Mouse (Mus musculus): ENCODE data around the gene Tbpl2. TPM values are rescaled to one million over a fixed set of nuclear protein-coding genes. Genes with fewer than 3 reads are reported as not detected.

Tbpl2 gene
- total and polyA plus RNA-seq, 3 experiments = not detected

GRCm38 (mm10) chr2:24103619-24104289 lies 7.4 kb upstream of the Tbpl2 start:
- TF ChIP-seq MEF2A (IDR thresholded peaks at IDR 0.05; ENCODE audit: extremely low read depth, insufficient replicate concordance, low read depth, low read length, poor library complexity, severe bottlenecking) (no peak), CHD1 (IDR thresholded peaks at IDR 0.05; ENCODE audit: low read depth, low read length) (no peak), MYC (IDR thresholded peaks at IDR 0.05; ENCODE audit: low read depth, low read length) (no peak), MXI1 (IDR thresholded peaks at IDR 0.05; ENCODE audit: low read depth, low read length) (no peak), ETS1 (IDR thresholded peaks at IDR 0.05; ENCODE audit: low read depth, low read length) (no peak)
- H3K4me3 ChIP-seq (ENCODE audit: control insufficient read depth in 1 of 2, insufficient read depth in 1 of 2, low read depth in 2 of 2, low read length in 2 of 2) = no peak overlapping the region
- H3K36me3 ChIP-seq (ENCODE audit: control insufficient read depth in 1 of 2, insufficient read depth in 2 of 2, low read length in 2 of 2) = no peaks in the 10 kb centered on the region
- DNase-seq (ENCODE audit: low read depth, low spot score) = no peak
- no peak overlapping the region for H3K27ac ChIP-seq (ENCODE audit: control insufficient read depth, low read depth, low read length)
- no peaks in the 10 kb centered on the region for H3K4me1 ChIP-seq (ENCODE audit: control insufficient read depth in 1 of 2, insufficient read depth in 2 of 2, low read length in 2 of 2)
- H3K27me3 ChIP-seq (ENCODE audit: control insufficient read depth in 1 of 2, insufficient read depth in 2 of 2, low read length in 2 of 2) = no peaks in the 10 kb centered on the region; a peak in 1 of 4 replicates
- H3K9me3 ChIP-seq (replicated peaks; ENCODE audit: insufficient read depth, low read length) = no peaks in the 10 kb centered on the region
- H3K79me2 ChIP-seq (ENCODE audit: control insufficient read depth, insufficient read depth, low read length, poor library complexity) = no peaks in the 10 kb centered on the region
- H3K9ac ChIP-seq (ENCODE audit: control insufficient read depth, low read depth, low read length, poor library complexity, severe bottlenecking) = no peak overlapping the region

DNA sequence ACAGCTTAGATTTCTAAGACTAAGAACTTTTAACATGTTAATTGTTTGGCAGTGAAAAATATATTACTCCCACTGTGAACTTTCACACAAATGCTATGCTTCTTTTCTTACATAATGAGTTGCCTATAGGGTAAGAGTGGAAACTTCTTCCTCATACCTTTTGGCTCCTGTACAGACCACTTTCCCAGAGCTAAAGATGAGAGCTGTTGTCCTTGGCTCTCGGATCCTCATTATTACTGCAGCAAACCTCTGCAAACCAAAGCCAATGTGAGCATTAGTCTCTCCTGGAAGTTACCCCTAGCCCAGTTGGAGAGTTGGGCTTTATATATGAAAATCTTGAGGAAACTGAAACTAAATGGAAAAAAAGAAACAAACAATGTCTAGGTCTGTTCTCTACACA lies 5.5 kb downstream of the Tbpl2 start:
- H3K79me2 ChIP-seq (ENCODE audit: control insufficient read depth, insufficient read depth, low read length, poor library complexity) = no peaks in the 10 kb centered on the region
- DNase-seq (ENCODE audit: low read depth, low spot score) = no peak
- no peaks in the 10 kb centered on the region for H3K4me1 ChIP-seq (ENCODE audit: control insufficient read depth in 1 of 2, insufficient read depth in 2 of 2, low read length in 2 of 2)
- H3K9me3 ChIP-seq (replicated peaks; ENCODE audit: insufficient read depth, low read length) = no peaks in the 10 kb centered on the region
- no peak overlapping the region for H3K27ac ChIP-seq (ENCODE audit: control insufficient read depth, low read depth, low read length)
- TF ChIP-seq TAL1 (IDR thresholded peaks at IDR 0.05; ENCODE audit: low read length) = no peak
- no peak for TF ChIP-seq HCFC1 (IDR thresholded peaks at IDR 0.05; ENCODE audit: low read depth, low read length)
- TF ChIP-seq NELFE (IDR thresholded peaks at IDR 0.05; ENCODE audit: low read depth, low read length) = no peak
- no peak for TF ChIP-seq BHLHE40 (IDR thresholded peaks at IDR 0.05; ENCODE audit: borderline replicate concordance, low read depth, low read length)
- TF ChIP-seq MYC (IDR thresholded peaks at IDR 0.05; ENCODE audit: low read depth, low read length) = no peak
- H3K9ac ChIP-seq (ENCODE audit: control insufficient read depth, low read depth, low read length, poor library complexity, severe bottlenecking) = no peak overlapping the region
- no peak overlapping the region for H3K4me3 ChIP-seq (ENCODE audit: control insufficient read depth in 1 of 2, insufficient read depth in 1 of 2, low read depth in 2 of 2, low read length in 2 of 2)
- H3K27me3 ChIP-seq (ENCODE audit: control insufficient read depth in 1 of 2, insufficient read depth in 2 of 2, low read length in 2 of 2) = no peaks in the 10 kb centered on the region
- H3K36me3 ChIP-seq (ENCODE audit: control insufficient read depth in 1 of 2, insufficient read depth in 2 of 2, low read length in 2 of 2) = no peaks in the 10 kb centered on the region

DNA sequence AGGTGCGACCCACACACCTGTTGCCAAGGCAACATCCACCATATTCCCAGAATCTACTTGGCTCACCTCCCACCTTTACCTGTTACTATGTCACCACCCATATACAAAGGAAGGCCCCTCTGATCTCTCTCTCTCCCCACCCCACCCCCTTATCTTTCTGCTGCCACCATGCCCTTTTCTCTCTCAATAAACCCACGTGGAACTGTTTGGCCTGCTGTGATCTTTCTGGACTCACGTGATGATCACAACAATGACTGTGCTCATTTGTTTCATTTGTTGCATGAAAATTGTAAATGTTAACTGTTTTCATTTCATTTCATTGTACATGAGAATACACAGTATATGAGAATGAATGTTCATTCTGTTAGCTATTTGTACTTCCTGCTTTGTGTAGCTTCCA lies 45.9 kb downstream of the Tbpl2 start:
- no peaks in the 10 kb centered on the region; a peak in 2 of 4 replicates for H3K4me1 ChIP-seq (ENCODE audit: control insufficient read depth in 1 of 2, insufficient read depth in 2 of 2, low read length in 2 of 2)
- H3K36me3 ChIP-seq (ENCODE audit: control insufficient read depth in 1 of 2, insufficient read depth in 2 of 2, low read length in 2 of 2) = peaks cover 0 to 11% of the 10 kb centered on the region in 2 experiments; a peak in 2 of 4 replicates
- no peak overlapping the region for H3K9ac ChIP-seq (ENCODE audit: control insufficient read depth, low read depth, low read length, poor library complexity, severe bottlenecking)
- peak; percentile 14 for DNase-seq (ENCODE audit: low read depth, low spot score)
- no peaks in the 10 kb centered on the region for H3K27me3 ChIP-seq (ENCODE audit: control insufficient read depth in 1 of 2, insufficient read depth in 2 of 2, low read length in 2 of 2)
- H3K4me3 ChIP-seq (ENCODE audit: control insufficient read depth in 1 of 2, insufficient read depth in 1 of 2, low read depth in 2 of 2, low read length in 2 of 2) = no peak overlapping the region
- no peaks in the 10 kb centered on the region for H3K9me3 ChIP-seq (replicated peaks; ENCODE audit: insufficient read depth, low read length)
- TF ChIP-seq SIN3A (IDR thresholded peaks at IDR 0.05; ENCODE audit: low read length) = 0 out of 2 replicates have a peak, but pooled peaks have one; percentile 28
- TF ChIP-seq HCFC1 (IDR thresholded peaks at IDR 0.05; ENCODE audit: low read depth, low read length) = no peak
- TF ChIP-seq MAX (IDR thresholded peaks at IDR 0.05; ENCODE audit: low read length) = peak; percentile 51
- TF ChIP-seq MXI1 (IDR thresholded peaks at IDR 0.05; ENCODE audit: low read depth, low read length) = peak; percentile 54
- no peak for TF ChIP-seq ZNF384 (IDR thresholded peaks at IDR 0.05; ENCODE audit: low read depth, low read length)
- TF ChIP-seq CHD2 (IDR thresholded peaks at IDR 0.05; ENCODE audit: low read length) = no peak
- peak; percentile 48; the same call in 1 of the 2 replicates for TF ChIP-seq BHLHE40 (IDR thresholded peaks at IDR 0.05; ENCODE audit: borderline replicate concordance, low read depth, low read length)
- no peak overlapping the region for H3K27ac ChIP-seq (ENCODE audit: control insufficient read depth, low read depth, low read length)
- H3K79me2 ChIP-seq (ENCODE audit: control insufficient read depth, insufficient read depth, low read length, poor library complexity) = no peaks in the 10 kb centered on the region
